Mouse (Mus musculus): ENCODE measurements around the gene Trpm7. TPM values are rescaled to one million over a fixed set of nuclear protein-coding genes. Genes with fewer than 3 reads are reported as not detected.

Gene Trpm7
- total RNA-seq, 2 experiments from 2014 or later = 21.7 to 30.7 TPM

DNA sequence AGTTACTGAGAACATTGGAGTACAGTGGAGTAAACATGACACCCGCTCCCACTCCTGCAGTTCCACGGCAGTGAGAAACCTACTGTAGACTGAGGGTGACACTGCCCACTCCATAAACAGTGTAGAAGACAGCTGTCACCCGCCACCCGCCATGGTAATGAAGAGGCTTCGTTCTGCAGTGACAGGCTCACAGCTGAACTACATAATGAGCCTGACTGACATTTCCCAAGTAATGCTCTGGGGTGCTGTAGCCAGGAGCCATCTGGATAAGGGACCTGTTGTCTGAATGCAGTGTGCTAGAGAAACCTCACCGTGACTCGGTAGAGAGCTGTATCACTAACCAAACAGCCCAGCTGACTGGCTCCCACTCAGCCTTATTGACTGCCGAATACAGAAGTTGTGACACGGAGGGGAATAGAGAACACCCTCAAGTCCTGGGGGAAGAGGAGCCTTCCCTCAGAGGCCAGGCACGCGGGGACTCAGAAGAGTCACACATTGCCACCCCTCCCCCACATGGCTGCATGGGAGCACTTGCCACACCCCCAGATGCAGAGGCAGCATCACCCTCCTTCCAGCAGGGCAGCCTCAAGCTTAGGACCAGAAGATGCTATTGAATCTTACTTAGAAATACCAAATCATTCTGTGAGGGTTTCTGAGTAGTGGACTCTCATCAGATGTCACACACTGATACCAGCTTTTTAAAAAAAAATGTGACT, 110.0 kb downstream of the Trpm7 start:
- intact Hi-C loops (cut with DNase I) = no loop called here
- no peak for DNase-seq

DNA sequence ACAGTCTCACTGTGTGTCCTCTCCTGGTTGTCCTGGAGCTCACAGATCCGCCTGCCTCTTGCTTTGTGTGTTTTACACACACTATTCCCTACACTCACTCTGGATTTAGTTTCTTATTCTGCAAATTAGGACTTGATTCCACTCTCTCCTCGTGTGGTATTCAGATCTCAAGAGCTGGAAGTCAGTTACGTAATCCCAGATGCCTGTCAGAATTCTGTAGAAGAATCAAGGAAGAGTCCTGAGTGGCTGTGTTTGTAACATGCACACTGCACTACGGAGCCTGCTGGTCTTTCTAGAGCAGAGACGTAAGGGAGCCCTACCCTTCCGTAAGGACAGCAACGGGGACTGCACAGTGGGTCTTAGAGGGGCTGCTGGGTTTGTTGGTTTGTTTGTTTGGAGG, 116.7 kb downstream of the Trpm7 start:
- intact Hi-C loops (cut with DNase I) = no loop called here
- no peak for DNase-seq

DNA sequence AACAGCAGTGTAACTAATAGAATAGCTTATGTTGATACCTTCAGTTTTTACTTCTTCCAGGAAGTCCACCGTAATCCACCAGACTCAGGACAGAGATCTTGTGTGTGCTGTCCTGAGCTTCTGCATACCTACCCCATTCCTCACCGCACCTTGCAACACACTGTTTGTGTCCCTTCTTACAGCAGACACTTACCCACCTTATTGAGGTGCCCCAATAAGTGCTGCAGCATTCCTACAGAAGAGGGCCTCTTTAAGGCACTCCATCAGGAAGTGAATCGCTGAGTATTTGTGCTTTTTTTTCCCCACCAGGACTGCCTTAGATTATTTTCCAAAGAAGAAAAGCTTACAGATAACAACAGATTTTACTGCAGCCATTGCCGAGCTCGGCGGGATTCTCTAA, 120.4 kb downstream of the Trpm7 start:
- intact Hi-C loops (cut with DNase I) = no loop called here
- no peak for DNase-seq

DNA sequence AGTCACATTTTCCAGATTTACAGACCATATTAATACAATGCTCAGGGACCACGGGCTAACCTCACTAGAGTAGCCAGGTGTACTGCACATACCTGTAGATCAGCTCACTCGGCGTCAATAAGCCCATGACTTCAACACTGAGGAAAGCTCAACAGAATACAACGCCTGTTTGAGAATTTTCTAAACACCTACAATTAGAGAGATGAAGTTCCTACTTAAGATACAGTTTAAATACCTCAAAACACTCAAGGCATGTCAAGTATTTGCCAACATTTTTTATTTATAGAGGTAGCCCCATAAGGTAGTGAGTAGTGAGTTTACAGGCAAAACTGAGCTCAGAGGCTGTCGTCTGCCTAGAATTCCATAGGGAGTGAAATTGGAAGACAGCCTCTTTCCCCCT, 132.6 kb downstream of the Trpm7 start:
- DNase-seq = no peak
- intact Hi-C loops (cut with DNase I) = no loop called here

Small RNA genes lying within 50 kb of the gene (microRNA-seq; reads per million reads assigned to microRNA genes)
- gene Mir3473g = 0 to 0.72 reads per million in 2 experiments

Other genes starting within 250 kb of the Trpm7 start
- 1 to 10 TPM; 5.8 to 6.4 TPM for gene Gabpb1, start 199.9 kb downstream of the Trpm7 start, total RNA-seq (2021)
- 10 to 100 TPM; 13.9 to 15.6 TPM for gene Usp8, start 168.9 kb downstream of the Trpm7 start, total RNA-seq (2021)
- gene Usp50, start 92.8 kb downstream of the Trpm7 start, total RNA-seq (2021) = under 1 TPM; 0.32 to 0.33 TPM
- gene Sppl2a, start 57.0 kb upstream of the Trpm7 start, total RNA-seq (2021) = 10 to 100 TPM; 64.2 to 64.3 TPM
- gene Ap4e1, start 132.5 kb upstream of the Trpm7 start, total RNA-seq (2021) = 1 to 10 TPM; 6.6 to 8.7 TPM
- gene Blvra, start 194.4 kb upstream of the Trpm7 start, total RNA-seq (2021) = 10 to 100 TPM; 11.6 to 11.7 TPM